Mouse (Mus musculus) urinary bladder, postnatal 36 days (tissue): ENCODE data around the gene Frmd4b.

Experiments used
- DNase-seq, 2 experiments: peaks; one replicate each; pipeline ENCODE4 v3.0.0; 2022; ENCODE audit warnings: low spot score in 2 of 2, mixed read lengths in 1 of 2

Frmd4b gene

GRCm38 (mm10) chr6:97617266-97617743, at the start of gene Frmd4b:
TSS of gene Frmd4b (minus strand) at chr6:97617541.
- peak; percentile 26 to 49 for DNase-seq

GRCm38 (mm10) chr6:97666417-97666816, 49.1 kb upstream of the Frmd4b start:
- DNase-seq: no peak

GRCm38 (mm10) chr6:97658921-97659320, 41.6 kb upstream of the Frmd4b start:
- DNase-seq: no peak

DNA sequence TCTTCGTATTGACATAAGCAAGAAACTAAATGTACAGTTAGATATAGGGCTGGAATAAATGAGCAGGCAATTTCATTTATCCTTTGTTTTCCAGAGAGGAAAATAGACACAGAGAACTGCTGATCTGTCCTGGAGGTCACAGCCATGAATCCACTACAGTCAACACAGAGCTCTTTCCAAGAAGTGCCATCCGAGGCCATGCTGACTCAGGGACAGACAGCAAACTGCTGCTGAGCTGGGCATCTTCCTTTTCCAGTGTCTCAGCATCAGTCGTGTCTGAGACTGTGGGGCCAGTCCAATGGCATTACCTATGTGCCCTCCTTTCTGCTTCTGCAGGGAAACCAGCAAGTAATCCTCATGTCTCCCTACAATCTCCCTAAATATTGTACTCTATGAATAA, 38.6 kb upstream of the Frmd4b start:
- no peak for DNase-seq

GRCm38 (mm10) chr6:97647501-97647900, 30.2 kb upstream of the Frmd4b start:
- DNase-seq: no peak

GRCm38 (mm10) chr6:97623330-97623729, 6.0 kb upstream of the Frmd4b start:
- no peak for DNase-seq

- no peak for DNase-seq
Measured at GRCm38 (mm10) chr6:97622236-97622635, 4.9 kb upstream of the Frmd4b start.

DNA sequence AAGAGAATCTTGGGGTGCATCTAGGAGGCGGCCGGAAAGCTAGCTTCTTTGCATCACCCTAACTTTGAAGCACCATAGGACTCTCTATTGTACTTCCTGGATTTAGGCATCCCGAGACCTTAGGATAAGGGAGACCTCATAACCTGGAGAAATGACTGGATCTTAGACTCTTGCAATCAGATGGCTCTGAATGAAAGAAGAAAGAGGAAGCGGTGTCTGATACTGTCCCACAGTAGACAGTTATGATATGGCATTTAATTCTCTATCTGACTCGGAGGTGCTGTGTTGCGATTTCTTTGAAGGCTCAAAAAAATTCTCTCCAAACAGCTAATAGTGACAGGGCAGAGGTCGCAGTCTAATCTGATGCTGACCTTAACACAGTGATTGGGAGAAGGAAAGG, 433 bp upstream of the Frmd4b start:
- no peak for DNase-seq

DNA sequence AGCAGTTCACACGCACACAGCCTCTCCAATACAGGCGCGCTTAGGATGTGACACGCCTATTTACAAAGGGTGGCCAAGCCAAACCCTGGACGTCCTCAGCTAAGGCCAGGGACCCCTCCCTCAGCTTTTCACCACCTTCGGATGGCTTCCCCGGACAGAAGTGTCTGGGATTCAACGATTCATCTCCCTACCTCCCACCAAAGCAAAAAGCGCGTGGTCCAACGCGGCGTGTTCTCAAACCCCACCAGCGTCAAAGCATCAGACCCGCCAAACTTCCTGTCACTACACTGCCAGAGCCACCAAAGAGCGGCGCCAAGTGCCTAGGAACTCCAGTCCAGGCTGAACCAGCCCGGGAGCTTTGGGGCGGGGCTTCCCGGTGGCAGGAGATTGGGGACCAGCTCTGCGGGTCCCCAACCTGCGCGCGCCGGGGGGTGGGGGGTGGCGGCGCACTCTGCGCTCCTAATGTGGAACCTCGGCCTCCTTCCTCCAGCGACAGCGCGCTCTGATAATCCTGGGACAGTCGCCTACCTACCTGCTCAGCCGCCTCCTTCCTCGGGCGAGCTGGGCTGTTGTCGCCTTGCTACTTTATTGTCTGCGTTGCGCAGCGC, 579 bp downstream of the Frmd4b start:
- peak; percentile 28 to 41 for DNase-seq

- no peak for DNase-seq
Measured at GRCm38 (mm10) chr6:97615901-97616461, 1.4 kb downstream of the Frmd4b start.

- DNase-seq: no peak
Measured at GRCm38 (mm10) chr6:97614179-97614578, 3.2 kb downstream of the Frmd4b start.

- DNase-seq: no peak
Measured at GRCm38 (mm10) chr6:97612861-97613260, 4.5 kb downstream of the Frmd4b start.

- no peak for DNase-seq
Measured at GRCm38 (mm10) chr6:97610051-97610450, 7.3 kb downstream of the Frmd4b start.

GRCm38 (mm10) chr6:97607646-97608045, 9.7 kb downstream of the Frmd4b start:
- no peak for DNase-seq

DNA sequence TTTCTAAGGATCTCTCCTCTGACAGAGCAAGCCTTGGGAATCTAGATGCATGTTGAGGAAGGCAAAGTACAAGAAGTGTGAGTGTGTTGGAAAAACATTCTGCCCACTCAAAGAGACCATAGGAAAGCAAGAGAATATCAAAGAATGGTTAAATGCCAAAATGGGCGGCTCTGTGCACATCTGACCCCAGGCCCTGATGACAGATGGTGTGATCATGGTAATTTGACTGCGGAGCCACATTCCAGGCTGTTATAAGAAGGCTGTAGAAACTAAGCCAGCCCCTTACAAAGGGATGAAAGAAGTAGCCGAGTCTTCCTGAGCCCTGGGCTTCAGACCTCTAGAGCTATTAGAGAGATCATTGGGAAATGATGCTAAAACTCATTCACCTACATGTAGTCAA, 22.1 kb downstream of the Frmd4b start:
- no peak for DNase-seq

GRCm38 (mm10) chr6:97594589-97594988, 22.8 kb downstream of the Frmd4b start:
- DNase-seq: no peak

DNA sequence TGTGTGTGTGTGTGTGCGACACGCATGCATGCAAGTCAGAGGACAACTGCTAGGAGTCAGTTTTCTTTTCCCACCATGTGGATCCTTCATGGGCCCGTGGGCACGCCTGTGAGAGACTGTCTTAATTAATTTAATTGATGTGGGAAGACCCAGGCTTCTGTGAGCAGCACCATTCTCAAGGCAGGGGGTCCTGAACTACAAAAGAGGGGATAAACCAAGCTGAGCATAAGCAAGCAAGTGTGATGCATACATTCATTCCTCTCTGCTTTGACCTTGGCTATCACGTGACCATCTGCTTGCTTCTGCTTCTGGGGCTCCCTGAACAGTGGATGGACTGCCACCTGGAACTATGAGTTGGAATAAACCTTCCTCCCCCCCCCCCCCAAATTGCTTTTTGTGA, 27.1 kb downstream of the Frmd4b start:
- DNase-seq: no peak

DNA sequence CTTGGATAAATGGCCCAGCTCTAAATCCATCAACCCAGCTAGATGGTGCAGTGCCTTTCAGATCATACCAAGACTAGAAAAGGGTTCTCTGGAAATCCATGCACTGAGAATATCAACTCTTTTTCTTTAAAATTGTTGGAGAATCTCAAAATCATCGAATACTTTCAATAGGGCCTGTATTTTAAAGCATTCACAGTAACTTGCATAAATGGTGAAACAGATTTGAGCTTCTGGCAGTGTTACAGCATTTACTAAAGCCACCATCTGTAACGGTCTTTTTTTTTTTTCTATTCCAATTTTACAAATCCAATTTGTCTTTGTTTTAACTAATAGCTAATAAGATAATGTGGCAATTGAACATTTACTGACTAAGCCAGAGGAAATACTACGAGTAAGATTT, 27.8 kb downstream of the Frmd4b start:
- DNase-seq: no peak

DNA sequence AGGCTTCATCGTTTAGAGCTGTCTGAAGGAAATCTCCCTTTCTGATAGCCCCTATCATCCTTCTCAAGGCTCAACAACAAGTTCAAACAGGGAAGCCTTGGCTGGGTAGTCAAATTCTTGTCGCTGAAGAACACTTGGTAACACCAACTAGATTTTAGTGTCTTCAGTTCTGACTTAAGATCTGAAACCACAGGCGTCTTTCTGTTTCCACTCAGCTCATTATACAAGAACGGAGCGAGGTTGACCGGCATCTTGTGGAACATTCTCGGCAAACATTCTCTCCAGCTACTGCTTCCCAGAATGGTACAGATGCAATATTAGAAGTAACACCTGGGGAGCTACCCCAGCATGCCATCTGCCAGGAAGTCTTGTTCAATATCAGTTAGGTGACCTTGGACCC, 28.3 kb downstream of the Frmd4b start:
- no peak for DNase-seq

DNA sequence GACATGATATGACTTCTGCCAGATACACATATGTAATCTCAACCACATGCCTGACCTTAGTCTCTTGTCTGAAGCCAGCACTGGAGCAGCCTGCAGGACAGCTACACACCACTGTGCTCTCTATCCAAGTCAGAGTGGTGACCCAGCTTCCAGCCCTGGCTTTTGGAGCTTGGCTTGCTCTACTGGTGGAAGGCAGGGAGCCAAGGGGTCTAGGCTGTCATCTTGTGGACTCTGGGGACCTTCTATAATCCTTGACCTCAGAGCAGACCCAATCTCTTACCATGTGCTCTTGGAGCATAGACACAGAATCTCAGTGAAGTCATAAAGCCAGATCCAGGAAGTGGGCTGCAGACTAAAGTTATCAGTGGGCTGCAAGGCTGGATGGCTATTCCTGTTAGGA, 30.7 kb downstream of the Frmd4b start:
- DNase-seq: no peak

- no peak for DNase-seq
Measured at GRCm38 (mm10) chr6:97586024-97586423, 31.3 kb downstream of the Frmd4b start.

DNA sequence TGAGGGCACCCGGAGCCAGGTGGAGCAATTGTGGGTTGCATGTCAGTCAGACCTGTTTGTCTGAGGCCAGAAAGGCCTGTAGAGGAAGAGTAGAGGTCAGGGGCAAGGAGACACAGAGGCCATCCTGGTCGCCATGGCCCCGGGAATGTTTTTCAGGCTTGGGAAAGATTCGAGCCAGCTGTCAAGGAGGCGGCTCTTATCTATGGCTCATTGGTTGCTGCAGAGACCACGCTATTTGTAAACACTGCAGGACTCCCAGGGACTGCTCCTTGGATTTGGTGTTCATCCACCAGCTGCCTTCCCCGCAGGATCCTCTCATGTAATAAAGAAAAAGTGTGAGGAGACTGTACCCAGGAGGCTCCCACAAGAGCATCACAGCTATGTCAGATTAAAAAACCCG, 34.6 kb downstream of the Frmd4b start:
- no peak for DNase-seq

GRCm38 (mm10) chr6:97581941-97582340, 35.4 kb downstream of the Frmd4b start:
- no peak for DNase-seq
